Mouse (Mus musculus): ENCODE data around the gene Adap2. TPM values are rescaled to one million over a fixed set of nuclear protein-coding genes. Genes with fewer than 3 reads are reported as not detected.
"Not testable (repeated sequence)": the region's sequence is repeated elsewhere in the genome, so short reads cannot be mapped to it uniquely, and the experiment has no call there.

The Adap2 gene
- polyA plus RNA-seq, 1 experiment from 2014 or later = 4.3 TPM

DNA sequence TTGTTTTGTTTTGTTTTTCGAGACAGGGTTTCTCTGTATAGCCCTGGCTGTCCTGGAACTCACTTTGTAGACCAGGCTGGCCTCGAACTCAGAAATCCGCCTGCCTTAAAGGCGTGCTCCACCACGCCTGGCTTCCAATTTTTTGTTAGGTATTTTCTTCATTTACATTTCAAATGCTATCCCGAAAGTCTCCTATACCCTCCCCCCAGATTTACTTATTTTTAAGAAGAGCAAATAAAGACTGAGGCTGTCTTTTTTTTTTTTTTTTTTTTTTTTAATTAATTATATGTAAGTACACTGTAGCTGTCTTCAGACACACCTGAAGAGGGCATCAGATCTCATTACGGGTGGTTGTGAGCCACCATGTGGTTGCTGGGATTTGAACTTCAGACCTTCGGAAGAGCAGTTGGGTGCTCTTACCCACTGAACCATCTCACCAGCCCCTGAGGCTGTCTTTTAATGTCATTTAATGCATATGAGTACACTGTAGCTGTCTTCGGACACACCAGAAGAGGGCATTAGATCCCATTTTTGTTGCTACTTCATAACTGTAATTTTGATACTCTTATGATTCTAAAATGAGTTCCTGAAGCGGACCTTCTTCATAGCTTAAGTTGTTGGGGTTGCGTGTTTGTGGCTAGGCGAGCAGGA is 29.3 kb downstream of the Adap2 start:
- H3K9me3 ChIP-seq; H3K4me1 ChIP-seq; H3K27me3 ChIP-seq (replicated peaks); H3K36me3 ChIP-seq (replicated peaks); ATAC-seq (replicated peaks): not testable (repeated sequence)
- peak overlapping the region; percentile 67 for H3K4me2 ChIP-seq
- H3K4me3 ChIP-seq = peak overlapping the region; percentile 47
- 45% methylated on average over 12 of the region's 12 CpGs for WGBS
- H3K27ac ChIP-seq = 0 out of 2 replicates have a peak overlapping the region, but pooled peaks have one; percentile 6
- H3K9ac ChIP-seq = peak overlapping the region; percentile 22

DNA sequence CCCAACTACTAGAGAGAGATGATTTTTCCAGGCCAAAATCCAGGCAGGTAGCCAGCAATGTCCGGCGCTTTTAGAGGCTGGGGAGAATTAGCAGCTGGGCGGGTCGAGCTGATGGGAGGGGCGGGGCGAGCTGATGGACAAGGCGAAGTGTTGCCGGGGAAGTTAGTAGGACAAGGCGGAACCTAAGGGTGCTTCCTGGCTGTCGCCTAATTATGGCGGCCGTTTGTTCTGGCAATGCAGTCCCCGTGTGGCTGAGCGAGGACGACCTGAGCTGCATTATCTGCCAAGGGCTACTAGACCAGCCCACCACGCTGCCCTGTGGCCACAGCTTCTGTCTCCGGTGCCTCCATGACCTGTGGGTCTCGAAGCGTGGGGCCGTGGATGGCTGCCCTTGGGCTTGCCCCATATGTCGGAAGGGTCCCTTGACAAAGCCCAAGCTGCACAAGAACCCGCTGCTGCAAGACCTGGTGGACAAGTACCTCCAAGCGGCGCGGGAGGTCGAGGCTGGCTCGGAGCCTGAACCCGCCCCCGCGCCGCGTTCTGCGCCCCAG is 29.9 kb downstream of the Adap2 start, which contains the start of gene Rnf135:
Gene Rnf135 (plus strand): TSS at position 147 of the 551 bp plus-strand sequence.
- peak within 1 kb of the TSS; percentile 67 for H3K4me2 ChIP-seq
- peak within 1 kb of the TSS; percentile 47 for H3K4me3 ChIP-seq
- peak within 1 kb of the TSS; percentile 6; the same call in 1 of the 2 replicates for H3K27ac ChIP-seq
- peak; percentile 33; the same call in 1 of the 2 replicates for ATAC-seq (replicated peaks)
- no peaks in the 10 kb centered on the region for H3K9me3 ChIP-seq
- WGBS = 3% methylated on average over 33 of the region's 33 CpGs
- no peaks in the 10 kb centered on the region for H3K27me3 ChIP-seq (replicated peaks)
- peak within 1 kb of the TSS; percentile 22 for H3K9ac ChIP-seq
- no peaks in the 10 kb centered on the region for H3K4me1 ChIP-seq
- H3K36me3 ChIP-seq (replicated peaks) = no peaks in the 10 kb centered on the region

DNA sequence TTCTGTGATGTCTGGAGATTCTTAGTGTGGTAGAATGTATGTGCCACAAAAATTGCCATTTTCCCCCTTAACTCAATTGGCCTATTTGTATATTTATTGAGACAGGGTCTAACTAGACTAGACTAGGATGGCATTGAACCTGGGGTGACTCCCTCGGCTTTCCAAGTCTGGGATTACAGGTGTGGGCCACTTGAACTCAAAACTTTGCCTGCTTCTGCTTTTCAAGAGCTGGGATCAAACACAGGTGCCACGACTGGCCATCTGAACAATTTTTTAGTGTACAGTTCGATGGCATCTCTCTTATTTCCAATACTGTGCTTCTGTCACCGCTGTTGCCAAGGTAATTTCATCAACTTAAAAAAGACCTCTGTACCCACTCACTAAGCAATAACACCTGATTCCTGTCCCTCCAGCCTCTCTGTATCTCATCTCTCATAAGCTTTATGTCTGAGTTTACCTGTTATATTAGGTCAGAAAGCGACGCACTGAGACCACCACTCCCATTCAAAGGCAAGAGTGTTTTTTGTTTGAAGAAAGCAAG is 30.7 kb downstream of the Adap2 start:
- H3K27ac ChIP-seq = no peak overlapping the region
- no peaks in the 10 kb centered on the region for H3K27me3 ChIP-seq (replicated peaks)
- WGBS = 89% methylated on average over 6 of the region's 6 CpGs
- peak overlapping the region; percentile 47; the same call in 1 of the 2 replicates for H3K4me3 ChIP-seq
- no peaks in the 10 kb centered on the region for H3K9me3 ChIP-seq
- no peak for ATAC-seq (replicated peaks)
- no peaks in the 10 kb centered on the region for H3K36me3 ChIP-seq (replicated peaks)
- no peak overlapping the region for H3K9ac ChIP-seq
- H3K4me2 ChIP-seq = peak overlapping the region; percentile 67; the same call in 1 of the 2 replicates
- H3K4me1 ChIP-seq = no peaks in the 10 kb centered on the region

DNA sequence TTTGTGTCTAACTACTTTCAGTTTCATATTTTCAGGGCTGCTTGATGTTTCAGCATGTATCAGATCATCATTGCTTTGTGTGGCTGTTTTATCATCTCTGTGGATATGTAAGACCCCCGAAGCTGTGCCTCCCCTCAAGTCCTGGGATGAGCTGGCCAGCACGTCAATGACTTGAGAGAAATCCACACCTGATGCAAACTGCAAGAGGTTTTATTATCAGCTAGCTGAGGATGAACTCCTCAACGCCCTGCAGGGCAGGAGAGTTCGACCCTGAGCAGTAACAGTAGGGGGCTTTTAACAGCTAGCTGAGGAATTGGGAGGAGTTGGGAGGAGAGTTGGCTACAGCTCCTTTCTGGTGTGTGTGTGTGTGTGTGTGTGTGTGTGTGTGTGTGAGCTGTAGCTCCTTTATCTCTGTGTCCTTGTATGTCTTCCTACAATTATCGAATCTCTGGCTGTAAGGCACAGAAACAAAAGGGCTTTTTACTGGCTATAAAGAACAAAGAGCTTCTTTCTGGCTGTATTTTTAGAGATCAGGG is 31.6 kb downstream of the Adap2 start:
- H3K4me1 ChIP-seq; H3K36me3 ChIP-seq (replicated peaks); ATAC-seq (replicated peaks); H3K27me3 ChIP-seq (replicated peaks); H3K27ac ChIP-seq; H3K4me2 ChIP-seq; H3K4me3 ChIP-seq; H3K9ac ChIP-seq; H3K9me3 ChIP-seq: not testable (repeated sequence)
- WGBS = 65% methylated on average over 5 of the region's 5 CpGs

DNA sequence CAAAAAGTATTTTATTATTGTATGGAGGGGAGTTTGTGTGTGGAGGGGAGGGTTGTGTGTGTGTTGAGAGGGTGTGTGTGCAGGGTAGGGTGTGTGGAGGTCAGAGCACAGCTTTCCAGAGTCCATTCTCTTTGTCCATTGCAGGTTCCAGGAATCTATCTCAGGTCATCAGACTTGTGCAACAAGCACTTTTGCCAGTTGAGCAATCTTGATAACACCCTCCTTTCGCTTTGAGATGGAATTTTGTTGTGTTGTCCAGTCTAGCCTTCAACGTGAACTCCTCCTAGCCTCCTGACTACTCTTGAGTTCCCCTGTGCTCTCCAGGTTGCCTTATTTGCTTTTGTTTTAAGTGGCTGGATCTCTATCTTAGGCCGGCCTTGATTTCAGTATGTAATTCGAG is 36.4 kb downstream of the Adap2 start:
- no peak overlapping the region for H3K27ac ChIP-seq
- H3K4me1 ChIP-seq = no peaks in the 10 kb centered on the region
- no peaks in the 10 kb centered on the region for H3K9me3 ChIP-seq
- no peak overlapping the region for H3K4me2 ChIP-seq
- no peaks in the 10 kb centered on the region for H3K36me3 ChIP-seq (replicated peaks)
- no peaks in the 10 kb centered on the region for H3K27me3 ChIP-seq (replicated peaks)
- ATAC-seq (replicated peaks) = no peak
- no peak overlapping the region for H3K9ac ChIP-seq
- WGBS = 86% methylated on average over 4 of the region's 4 CpGs
- H3K4me3 ChIP-seq = no peak overlapping the region

DNA sequence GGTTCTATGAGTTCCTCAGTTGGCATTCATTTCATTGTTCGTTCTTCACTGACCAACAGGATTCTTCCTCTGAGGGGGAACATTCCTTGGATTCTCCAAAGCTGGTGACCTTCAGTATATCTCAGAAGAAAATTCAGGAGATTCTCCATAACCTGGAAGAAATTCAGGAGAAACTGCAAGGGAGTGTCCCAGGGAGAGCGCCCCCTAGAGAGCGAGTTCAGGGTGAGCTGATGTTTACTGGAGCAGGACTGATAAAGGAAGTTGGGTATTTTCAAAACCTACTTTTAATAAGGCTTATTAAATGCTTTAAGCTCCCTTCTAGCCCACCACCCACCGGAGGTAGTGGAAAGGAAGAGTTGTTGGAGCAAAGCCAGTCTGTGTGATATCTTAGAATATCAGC is 39.9 kb downstream of the Adap2 start:
- Histone ChIP-seq H3K9me3 (no peaks in the 10 kb centered on the region), H3K4me1 (no peaks in the 10 kb centered on the region)

DNA sequence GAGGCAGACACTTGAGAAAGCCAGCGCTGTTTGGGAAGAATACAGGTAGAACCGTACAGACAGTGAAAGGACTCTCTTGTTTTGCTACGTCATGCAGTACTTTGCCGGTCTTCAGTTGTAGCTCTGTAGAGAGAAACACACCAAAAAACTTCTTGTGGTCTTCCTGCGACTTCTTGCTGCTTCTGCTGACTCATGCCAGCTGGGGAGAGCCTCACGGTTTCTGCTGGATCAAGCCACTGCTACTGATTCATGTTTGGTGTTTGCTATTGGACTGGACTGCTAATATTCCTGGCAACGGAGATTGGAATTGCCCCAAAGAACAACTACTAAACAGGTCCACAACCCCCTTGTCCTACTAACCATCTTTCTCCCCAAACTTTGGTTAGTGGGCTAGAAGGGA is 42.4 kb downstream of the Adap2 start:
- Histone ChIP-seq H3K4me1 (no peaks in the 10 kb centered on the region), H3K27ac (no peak overlapping the region), H3K4me2 (no peak overlapping the region), H3K4me3 (no peak overlapping the region), H3K27me3 (replicated peaks) (no peaks in the 10 kb centered on the region), H3K9me3 (no peaks in the 10 kb centered on the region), H3K9ac (no peak overlapping the region), H3K36me3 (replicated peaks) (no peaks in the 10 kb centered on the region)
- 86% methylated on average over 7 of the region's 7 CpGs for WGBS
- ATAC-seq (replicated peaks) = no peak

More for the DNA sequence above, 39.9 kb downstream of the Adap2 start:
- H3K36me3 ChIP-seq (replicated peaks) = no peaks in the 10 kb centered on the region
- H3K9ac ChIP-seq = no peak overlapping the region
- H3K27me3 ChIP-seq (replicated peaks) = no peaks in the 10 kb centered on the region
- H3K4me2 ChIP-seq = no peak overlapping the region
- ATAC-seq (replicated peaks) = no peak
- 65% methylated on average over 4 of the region's 4 CpGs for WGBS
- H3K27ac ChIP-seq = no peak overlapping the region
- H3K4me3 ChIP-seq = no peak overlapping the region

DNA sequence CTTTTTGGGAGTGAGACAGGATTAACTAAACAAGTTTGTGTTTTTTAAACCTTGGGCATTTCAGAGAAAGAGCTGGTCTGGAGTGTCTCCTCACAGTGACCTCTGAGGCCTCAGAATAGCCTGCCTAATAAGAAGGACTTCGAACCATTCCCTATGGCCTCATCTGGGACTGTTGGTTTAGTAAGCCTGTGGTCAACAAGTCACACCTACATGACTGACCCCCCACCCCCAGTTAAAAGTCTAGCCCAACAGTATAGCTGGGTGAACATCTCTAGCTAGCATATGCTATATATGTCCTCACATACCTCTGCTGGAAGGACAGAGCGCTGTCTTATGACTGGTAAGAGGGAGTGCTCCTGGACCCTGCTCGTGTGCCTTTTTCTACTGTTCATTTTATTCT is 45.4 kb downstream of the Adap2 start:
- H3K27me3 ChIP-seq (replicated peaks) = no peaks in the 10 kb centered on the region

DNA sequence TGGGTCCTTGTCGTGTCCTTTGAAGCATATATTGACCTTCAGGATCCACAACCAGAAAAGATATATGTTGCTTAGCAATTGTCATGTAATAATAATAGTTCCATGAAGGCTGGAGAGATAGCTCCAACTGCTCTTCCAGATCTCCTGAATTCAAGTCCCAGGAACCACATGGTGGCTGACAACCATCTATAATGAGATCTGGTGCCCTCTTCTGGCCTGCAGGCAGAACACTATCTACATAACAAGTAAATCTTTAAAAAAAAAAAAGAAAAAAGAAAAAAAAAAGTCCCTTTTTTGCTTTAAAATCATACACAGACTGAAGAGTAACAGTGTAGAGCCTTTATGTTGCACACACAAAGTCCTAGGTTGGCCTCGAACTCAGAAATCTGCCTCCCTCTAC is 45.9 kb downstream of the Adap2 start:
- H3K4me1 ChIP-seq = no peaks in the 10 kb centered on the region
- 97% methylated on average over 2 of the region's 2 CpGs for WGBS
- ATAC-seq (replicated peaks) = no peak
- H3K27ac ChIP-seq = no peak overlapping the region
- no peaks in the 10 kb centered on the region for H3K36me3 ChIP-seq (replicated peaks)
- no peak overlapping the region for H3K4me2 ChIP-seq
- no peak overlapping the region for H3K9ac ChIP-seq
- no peaks in the 10 kb centered on the region for H3K27me3 ChIP-seq (replicated peaks)
- H3K4me3 ChIP-seq = no peak overlapping the region
- no peaks in the 10 kb centered on the region for H3K9me3 ChIP-seq

More for the DNA sequence above, 45.4 kb downstream of the Adap2 start:
- Histone ChIP-seq H3K9ac (no peak overlapping the region), H3K27ac (no peak overlapping the region), H3K36me3 (replicated peaks) (no peaks in the 10 kb centered on the region), H3K4me1 (no peaks in the 10 kb centered on the region), H3K9me3 (no peaks in the 10 kb centered on the region), H3K4me2 (no peak overlapping the region), H3K4me3 (no peak overlapping the region)
- WGBS = 94% methylated on average over 3 of the region's 3 CpGs
- ATAC-seq (replicated peaks) = no peak

DNA sequence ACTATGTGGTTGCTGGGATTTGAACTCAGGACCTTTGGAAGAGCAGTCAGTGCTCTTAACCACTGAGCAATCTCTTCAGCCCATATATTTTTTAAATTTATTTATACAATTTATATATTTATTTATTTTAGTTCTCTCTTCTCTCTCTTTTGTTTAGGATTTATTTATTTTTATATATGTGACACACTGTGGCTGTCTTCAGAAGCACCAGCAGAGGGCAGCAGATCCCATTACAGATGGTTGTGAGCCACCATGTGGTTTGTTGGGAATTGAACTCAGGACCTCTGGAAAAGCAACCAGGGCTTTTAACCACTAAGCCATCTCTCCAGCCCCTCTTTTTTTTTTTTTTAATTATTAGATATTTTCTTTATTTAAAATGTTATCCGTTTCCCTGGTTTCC is 46.4 kb downstream of the Adap2 start:
- Histone ChIP-seq H3K9ac (no peak overlapping the region), H3K9me3 (no peaks in the 10 kb centered on the region), H3K36me3 (replicated peaks) (no peaks in the 10 kb centered on the region), H3K4me2 (no peak overlapping the region), H3K4me1 (no peaks in the 10 kb centered on the region), H3K27ac (no peak overlapping the region), H3K4me3 (no peak overlapping the region), H3K27me3 (replicated peaks) (no peaks in the 10 kb centered on the region)
- ATAC-seq (replicated peaks) = no peak
- 75% methylated on average over 1 of the region's 1 CpGs for WGBS

DNA sequence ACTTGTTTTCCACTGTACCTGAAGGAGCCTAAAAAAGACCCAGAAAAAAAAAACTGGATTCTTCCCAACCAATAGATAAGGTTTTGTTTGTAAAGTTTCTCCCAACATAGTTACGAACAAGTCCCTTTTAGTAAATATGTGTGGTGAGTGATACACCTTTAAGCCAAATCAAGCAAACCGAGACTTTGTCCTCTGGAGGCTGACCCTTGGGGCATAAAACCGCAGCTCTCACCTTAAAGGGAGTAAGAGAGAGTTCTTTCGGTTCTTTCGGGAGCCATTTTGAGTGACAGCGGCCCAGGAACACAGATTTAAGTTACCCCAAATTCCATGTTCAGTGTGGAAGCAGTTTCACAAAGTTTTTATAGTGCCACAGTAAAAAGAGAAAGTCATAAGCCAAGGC is 48.4 kb downstream of the Adap2 start:
- no peak for ATAC-seq (replicated peaks)
- Histone ChIP-seq H3K36me3 (replicated peaks) (no peaks in the 10 kb centered on the region), H3K4me3 (no peak overlapping the region), H3K4me2 (no peak overlapping the region), H3K27me3 (replicated peaks) (no peaks in the 10 kb centered on the region), H3K9me3 (no peaks in the 10 kb centered on the region), H3K9ac (no peak overlapping the region), H3K27ac (no peak overlapping the region), H3K4me1 (no peaks in the 10 kb centered on the region)
- WGBS = 80% methylated on average over 6 of the region's 6 CpGs

DNA sequence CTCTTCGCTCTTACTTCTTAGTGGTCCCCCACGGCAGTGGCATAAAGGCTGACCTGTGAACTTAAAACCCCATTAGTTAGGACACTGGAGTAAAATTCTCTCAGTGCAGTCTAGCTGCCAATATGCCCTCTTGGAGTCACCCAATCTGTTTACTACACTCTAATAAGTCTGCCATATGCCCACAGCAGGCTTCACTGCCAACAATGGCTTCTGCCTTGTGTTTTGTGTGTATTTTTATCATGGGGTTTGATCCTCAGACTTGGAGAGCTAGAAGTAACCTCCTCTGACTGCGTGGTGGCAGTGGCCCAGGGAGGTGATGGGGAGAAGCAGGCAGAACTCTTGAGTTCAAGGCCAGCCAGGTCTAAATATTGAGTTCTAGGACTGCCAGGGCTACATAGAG is 50.1 kb downstream of the Adap2 start:
- Histone ChIP-seq H3K9ac (no peak overlapping the region), H3K4me2 (no peak overlapping the region), H3K27ac (no peak overlapping the region), H3K4me3 (no peak overlapping the region), H3K9me3 (no peaks in the 10 kb centered on the region), H3K36me3 (replicated peaks) (no peaks in the 10 kb centered on the region), H3K27me3 (replicated peaks) (no peaks in the 10 kb centered on the region), H3K4me1 (0 out of 2 replicates have a peak, but pooled peaks cover 3% of the 10 kb centered on the region)
- WGBS = 75% methylated on average over 3 of the region's 3 CpGs
- no peak for ATAC-seq (replicated peaks)

All from midbrain, embryonic 15.5 days (tissue).